Mouse (Mus musculus) ES-E14 (cell line): ENCODE measurements around the gene Pafah1b2. TPM values are rescaled to one million over a fixed set of nuclear protein-coding genes. Genes with fewer than 3 reads are reported as not detected.

Experiments
- DNase-seq: peaks from one replicate; pipeline ENCODE4 v3.0.0-alpha.2; 2013; ENCODE audit warnings: low read depth, low spot score
- H3K27ac ChIP-seq: 2 replicates; pipeline ENCODE4 v1.5.1; 2012; ENCODE audit warnings: low read depth, mild to moderate bottlenecking, low read length, moderate library complexity, mixed read lengths; ENCODE audit not compliant: poor library complexity, insufficient read depth, severe bottlenecking
- H3K36me3 ChIP-seq: 2 replicates; pipeline ENCODE4 v1.6.1; 2012; ENCODE audit warnings: mild to moderate bottlenecking, low read length, moderate library complexity, mixed read lengths; ENCODE audit not compliant: control insufficient read depth, poor library complexity, insufficient read depth, severe bottlenecking
- H3K4me1 ChIP-seq, 2 experiments: fragments of 150-350 bp in 1 of 2; sonication (generic) in 1 of 2; 2 replicates each; pipeline ENCODE4 v1.6.1; 2012; ENCODE audit warnings: low read length in 2 of 2, mild to moderate bottlenecking in 1 of 2, mixed read lengths in 1 of 2; ENCODE audit not compliant: control insufficient read depth in 2 of 2, insufficient read depth in 2 of 2, poor library complexity in 1 of 2
- H3K4me3 ChIP-seq, 2 experiments: fragments of 150-350 bp in 1 of 2; sonication (generic) in 1 of 2; 2 replicates each; pipeline ENCODE4 v1.5.1; 2012; ENCODE audit warnings: low read length in 2 of 2, low read depth in 1 of 2, mild to moderate bottlenecking in 1 of 2, mixed read lengths in 1 of 2; ENCODE audit not compliant: insufficient read depth in 1 of 2, poor library complexity in 1 of 2, severe bottlenecking in 1 of 2
- H3K9ac ChIP-seq: 2 replicates; pipeline ENCODE4 v1.6.1; 2012; ENCODE audit warnings: low read depth, mild to moderate bottlenecking, low read length, mixed read lengths; ENCODE audit not compliant: poor library complexity, insufficient read depth, severe bottlenecking
- H3K9me3 ChIP-seq: fragments of 150-350 bp; sonication (generic); 2 replicates; pipeline ENCODE4 v1.6.1; 2012; ENCODE audit warnings: low read depth, mild to moderate bottlenecking, low read length; ENCODE audit not compliant: control insufficient read depth, insufficient read depth
- CHD2 ChIP-seq: IDR thresholded peaks from 2 replicates; pipeline ENCODE4 v1.6.1; 2014; ENCODE audit warnings: mild to moderate bottlenecking, low read depth, low read length, inconsistent platforms
- HCFC1 ChIP-seq: IDR thresholded peaks from 2 replicates; pipeline ENCODE4 v1.6.1; 2012; ENCODE audit warnings: low read length, inconsistent platforms, borderline replicate concordance; ENCODE audit not compliant: insufficient read depth
- MAFK ChIP-seq: IDR thresholded peaks from 2 replicates; pipeline ENCODE4 v1.6.1; 2014; ENCODE audit warnings: mild to moderate bottlenecking, low read depth, low read length, inconsistent platforms; ENCODE audit not compliant: insufficient read depth
- ZC3H11A ChIP-seq: IDR thresholded peaks from 2 replicates; pipeline ENCODE4 v1.6.1; 2012; ENCODE audit warnings: low read depth, mild to moderate bottlenecking, inconsistent platforms, low read length, borderline replicate concordance
- ZNF384 ChIP-seq: IDR thresholded peaks from 2 replicates; pipeline ENCODE4 v1.6.1; 2012; ENCODE audit warnings: low read depth, low read length, inconsistent platforms
- in situ Hi-C, 2 experiments: fragments of 600-800 bp; cut with MboI; formaldehyde crosslinking; loops; one replicate each; pipeline ENCODE4 v1.15.1; 2025; ENCODE audit warnings: low sequenced_read_pairs in 2 of 2, inconsistent platforms in 1 of 2; ENCODE audit not compliant: unreplicated experiment in 2 of 2
- total RNA-seq: library from RNA; depleted of rRNA; stranded (reverse); fragments of 300-350 nt; gene quantifications from 2 replicates; pipeline ENCODE4 v1.2.3, GENCODE M21; 2012

The Pafah1b2 gene
- total RNA-seq, 1 experiment, result 64.9 TPM

DNA sequence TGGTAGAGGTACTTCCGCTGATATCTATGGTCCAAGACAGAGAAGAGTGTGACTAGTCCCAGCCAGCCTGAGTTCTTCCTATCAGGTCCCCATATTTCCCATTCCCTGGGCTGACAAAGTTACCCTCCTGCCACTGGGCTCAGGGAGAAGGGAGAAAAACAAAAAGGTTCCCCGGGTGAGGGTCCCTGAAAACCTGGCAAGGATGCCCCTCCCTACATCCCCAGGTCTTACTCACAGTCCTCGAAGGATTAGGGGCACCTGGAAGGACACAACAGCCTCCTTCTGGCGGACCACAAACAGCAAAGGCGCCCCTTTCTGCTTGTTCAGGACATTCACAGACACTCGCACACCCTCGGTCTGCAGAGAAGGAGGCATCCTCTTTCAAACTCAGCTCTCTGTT, 59.6 kb downstream of the Pafah1b2 start:
- Histone ChIP-seq H3K4me3 (no peak overlapping the region), H3K36me3 (peaks cover 26% of the 10 kb centered on the region), H3K4me1 (peaks cover 0 to 5% of the 10 kb centered on the region in 2 experiments; a peak in 1 of 4 replicates), H3K9me3 (no peaks in the 10 kb centered on the region), H3K27ac (no peak overlapping the region), H3K9ac (peak overlapping the region; percentile 18; the same call in 1 of the 2 replicates)
- DNase-seq, result no peak
- in situ Hi-C loops, result no loop called here
- no peak for TF ChIP-seq MAFK
- TF ChIP-seq HCFC1, result no peak
- TF ChIP-seq ZNF384, result no peak
- TF ChIP-seq CHD2, result no peak
- TF ChIP-seq ZC3H11A, result no peak

DNA sequence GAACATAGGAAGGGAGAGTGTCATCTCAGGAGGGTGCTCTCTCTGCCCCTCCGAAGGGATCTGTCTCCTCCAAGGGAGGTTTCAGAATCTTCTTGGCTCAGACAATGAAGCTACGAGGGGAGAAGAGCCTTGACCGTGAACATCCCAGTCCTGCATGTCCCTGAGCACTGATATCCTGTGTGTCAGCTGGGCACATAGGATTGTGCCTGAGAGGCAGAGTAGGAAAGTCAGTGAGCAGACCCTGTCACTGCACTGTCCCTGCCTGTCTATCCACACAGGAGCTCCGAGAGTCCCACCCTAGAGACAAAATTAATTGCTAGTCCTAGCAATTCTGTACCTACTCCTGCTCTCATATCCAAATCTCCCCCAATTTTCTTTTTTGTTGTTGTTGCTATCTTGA, 60.4 kb downstream of the Pafah1b2 start:
- no peak for TF ChIP-seq CHD2
- no peak for TF ChIP-seq ZNF384
- TF ChIP-seq HCFC1, result no peak
- TF ChIP-seq ZC3H11A, result no peak
- no peak for TF ChIP-seq MAFK
- H3K9me3 ChIP-seq, result no peaks in the 10 kb centered on the region
- peaks cover 0 to 5% of the 10 kb centered on the region in 2 experiments; a peak in 1 of 4 replicates for H3K4me1 ChIP-seq
- DNase-seq, result no peak
- in situ Hi-C loops, result no loop called here
- H3K27ac ChIP-seq, result no peak overlapping the region
- H3K36me3 ChIP-seq, result peaks cover 26% of the 10 kb centered on the region
- H3K9ac ChIP-seq, result no peak overlapping the region
- no peak overlapping the region for H3K4me3 ChIP-seq

DNA sequence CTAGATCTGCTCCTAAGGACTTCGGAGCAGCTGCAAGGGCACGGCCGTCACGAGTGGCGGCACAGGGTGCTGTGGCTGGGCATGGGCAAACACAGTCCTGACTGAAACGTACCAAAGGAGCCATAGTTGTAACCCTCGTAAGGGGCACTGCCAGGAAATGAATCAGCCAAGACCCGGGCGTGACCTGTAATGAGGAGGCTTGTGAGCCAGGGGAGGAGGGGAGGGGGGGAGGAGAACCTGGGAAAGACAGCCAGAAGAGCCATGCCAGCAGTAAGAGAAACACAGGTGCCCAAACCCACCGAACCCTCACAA, 65.7 kb downstream of the Pafah1b2 start:
- in situ Hi-C loops, result no loop called here
- H3K9me3 ChIP-seq, result no peaks in the 10 kb centered on the region
- no peak overlapping the region for H3K4me3 ChIP-seq
- DNase-seq, result no peak
- peaks cover 0 to 17% of the 10 kb centered on the region in 2 experiments; a peak in 2 of 4 replicates for H3K4me1 ChIP-seq
- H3K36me3 ChIP-seq, result peaks cover 60% of the 10 kb centered on the region
- no peak overlapping the region for H3K9ac ChIP-seq
- TF ChIP-seq ZNF384, result no peak
- no peak overlapping the region for H3K27ac ChIP-seq

DNA sequence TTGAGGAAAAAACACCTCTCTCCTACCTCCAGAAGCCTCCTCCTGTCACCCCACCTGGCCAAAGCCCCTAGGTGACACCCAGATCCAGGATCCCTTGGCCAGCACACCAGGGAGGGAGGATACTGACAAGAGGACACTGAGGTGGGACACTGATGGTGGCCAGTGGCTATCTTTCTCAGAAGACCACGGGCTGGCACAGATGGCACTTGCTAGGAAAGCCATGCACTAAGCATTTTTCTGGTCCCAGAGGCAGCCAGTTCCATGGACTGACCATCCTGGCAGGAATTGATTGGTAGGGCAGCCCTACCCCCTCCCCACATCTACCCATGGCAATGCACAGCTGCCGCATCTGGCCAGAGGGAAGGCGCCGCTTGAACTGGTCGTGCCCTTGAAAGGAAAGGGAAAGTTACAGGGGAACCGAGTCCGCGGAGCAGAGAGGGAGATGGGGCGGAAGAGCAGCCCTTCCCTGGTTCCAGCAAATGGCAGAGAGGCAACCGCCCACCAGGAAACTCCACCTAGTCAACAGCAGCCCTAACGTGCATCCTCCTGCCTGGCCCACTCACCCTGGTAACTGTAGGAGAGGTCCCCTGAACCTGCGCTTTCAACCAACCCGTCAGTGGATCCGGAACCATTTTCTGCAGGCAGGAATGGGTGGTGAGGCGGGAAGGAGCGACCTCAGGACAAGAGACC, 66.2 kb downstream of the Pafah1b2 start:
- TF ChIP-seq CHD2 (no peak), MAFK (no peak), ZC3H11A (no peak), HCFC1 (no peak), ZNF384 (no peak)
- H3K9me3 ChIP-seq, result no peaks in the 10 kb centered on the region
- H3K36me3 ChIP-seq, result peaks cover 57% of the 10 kb centered on the region
- H3K4me3 ChIP-seq, result no peak overlapping the region
- in situ Hi-C loops, result no loop called here
- H3K4me1 ChIP-seq, result peaks cover 0 to 18% of the 10 kb centered on the region in 2 experiments; a peak in 3 of 4 replicates
- H3K9ac ChIP-seq, result no peak overlapping the region
- no peak overlapping the region for H3K27ac ChIP-seq
- no peak for DNase-seq

DNA sequence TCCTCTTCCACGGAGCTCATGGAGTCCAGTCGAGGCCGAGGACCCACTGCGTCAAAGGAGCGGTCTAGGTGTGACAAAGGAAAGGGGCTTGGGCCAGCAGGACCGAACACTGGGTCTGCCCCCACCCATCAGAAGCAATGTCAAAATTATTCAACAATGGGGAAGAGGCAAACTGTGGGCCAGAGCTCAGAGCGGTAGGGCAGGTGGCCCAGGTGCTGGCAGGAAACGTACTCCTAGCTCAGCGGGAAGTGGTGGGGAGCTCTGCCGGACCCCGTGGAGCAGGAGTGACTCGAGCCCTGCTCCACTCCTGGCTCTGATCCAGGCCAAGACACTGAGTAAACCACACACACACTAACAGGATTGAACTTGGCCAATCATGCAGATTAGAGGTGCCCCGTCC, 66.8 kb downstream of the Pafah1b2 start:
- H3K4me1 ChIP-seq, result peaks cover 0 to 18% of the 10 kb centered on the region in 2 experiments; a peak in 3 of 4 replicates
- H3K9ac ChIP-seq, result no peak overlapping the region
- H3K27ac ChIP-seq, result no peak overlapping the region
- in situ Hi-C loops, result no loop called here
- DNase-seq, result no peak
- no peaks in the 10 kb centered on the region for H3K9me3 ChIP-seq
- H3K36me3 ChIP-seq, result peaks cover 56% of the 10 kb centered on the region
- TF ChIP-seq MAFK, result no peak
- no peak for TF ChIP-seq ZC3H11A
- TF ChIP-seq HCFC1, result no peak
- TF ChIP-seq ZNF384, result no peak
- no peak overlapping the region for H3K4me3 ChIP-seq
